Mouse (Mus musculus): ENCODE data around the gene Olfr312. TPM values are rescaled to one million over a fixed set of nuclear protein-coding genes. Genes with fewer than 3 reads are reported as not detected.
"Not testable (repeated sequence)": the region's sequence is repeated elsewhere in the genome, so short reads cannot be mapped to it uniquely, and the experiment has no call there.

Olfr312 gene
- not detected in 2 replicates for polyA plus RNA-seq (2016; fragmentation: Nextera tagmentation; extraction: Ambion mirVana)

DNA sequence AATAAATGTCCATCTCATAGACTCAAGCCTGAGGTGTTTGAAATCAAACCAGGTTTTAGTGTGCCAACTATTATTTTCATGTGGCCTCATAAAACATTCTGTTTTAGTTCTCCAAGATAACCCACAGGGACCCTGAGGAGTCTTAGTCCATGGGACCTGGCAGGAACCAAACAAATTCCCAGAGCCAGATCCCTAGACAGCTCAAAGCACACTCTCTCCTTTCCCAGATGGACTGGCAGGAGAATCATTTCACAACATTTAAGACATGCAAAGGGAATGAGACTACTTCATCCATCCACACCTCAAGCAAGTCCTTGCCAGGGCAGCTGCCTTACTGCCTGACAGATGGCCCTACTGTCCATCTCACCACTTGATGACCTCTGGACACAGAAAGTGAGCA is at the start of gene Olfr312:
Olfr312 (plus strand) TSS at position 301 of the 400 bp plus-strand sequence.
- not testable (repeated sequence) for H3K4me3 ChIP-seq (replicated peaks); H3K4me2 ChIP-seq; H3K27me3 ChIP-seq; H3K4me1 ChIP-seq (replicated peaks); H3K9me3 ChIP-seq; H3K9ac ChIP-seq (replicated peaks); H3K36me3 ChIP-seq; ATAC-seq (ENCODE audit: insufficient number of reproducible peaks, insufficient read depth, low FRiP score, low TSS enrichment, low read depth); H3K27ac ChIP-seq

DNA sequence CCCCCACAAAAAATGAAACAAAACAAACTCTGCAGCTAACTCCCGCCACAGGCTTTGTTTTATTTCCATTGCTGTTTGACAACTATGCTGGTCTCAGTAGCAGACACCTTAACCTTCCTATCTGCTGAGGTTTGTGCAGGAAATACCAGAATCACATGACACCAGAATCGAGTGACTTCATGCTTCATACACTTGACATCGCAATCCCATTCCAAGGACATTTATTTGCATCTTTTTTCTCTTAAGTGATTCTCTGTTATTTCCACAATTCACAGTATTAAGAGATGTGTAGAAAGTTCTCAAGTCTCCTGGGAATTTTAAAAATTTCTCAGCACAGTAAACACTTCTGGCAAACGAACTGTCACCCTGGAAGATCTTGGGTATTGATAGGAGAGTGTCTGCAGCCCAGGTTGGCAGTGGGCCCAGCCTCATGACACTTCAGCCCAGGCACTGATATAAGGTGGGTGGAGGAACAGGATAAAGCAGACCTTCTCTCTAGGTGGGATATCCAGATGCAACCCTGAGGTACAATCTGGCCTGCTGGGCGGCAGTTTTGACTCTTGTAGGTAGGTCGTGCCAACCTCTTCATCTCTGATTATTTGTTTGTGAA is 46.5 kb upstream of the Olfr312 start, which contains the start of gene Olfr314:
Olfr314 (plus strand) TSS at position 473 of the 610 bp plus-strand sequence.
- 82% methylated on average over 6 of the region's 6 CpGs for WGBS
- no peak for ATAC-seq (ENCODE audit: insufficient number of reproducible peaks, insufficient read depth, low FRiP score, low TSS enrichment, low read depth)

GRCm38 (mm10) chr11:58784182-58784581 is 44.9 kb upstream of the Olfr312 start:
- WGBS: 78% methylated on average over 2 of the region's 2 CpGs

More for the DNA sequence above, 46.5 kb upstream of the Olfr312 start, which contains the start of gene Olfr314:
- Histone ChIP-seq H3K27me3 (no peaks in the 10 kb centered on the region), H3K9ac (replicated peaks) (no peak within 1 kb of the TSS), H3K4me2 (no peak within 1 kb of the TSS), H3K27ac (no peak within 1 kb of the TSS), H3K4me1 (replicated peaks) (no peaks in the 10 kb centered on the region), H3K9me3 (no peaks in the 10 kb centered on the region), H3K4me3 (replicated peaks) (no peak within 1 kb of the TSS), H3K36me3 (no peaks in the 10 kb centered on the region)

GRCm38 (mm10) chr11:58787651-58788050 is 41.4 kb upstream of the Olfr312 start:
- H3K36me3 ChIP-seq: no peaks in the 10 kb centered on the region

More at GRCm38 (mm10) chr11:58784182-58784581, 44.9 kb upstream of the Olfr312 start:
- ATAC-seq (ENCODE audit: insufficient number of reproducible peaks, insufficient read depth, low FRiP score, low TSS enrichment, low read depth): no peak
- Histone ChIP-seq H3K4me2 (no peak overlapping the region), H3K27me3 (no peaks in the 10 kb centered on the region), H3K36me3 (no peaks in the 10 kb centered on the region), H3K9ac (replicated peaks) (no peak overlapping the region), H3K9me3 (no peaks in the 10 kb centered on the region), H3K4me3 (replicated peaks) (no peak overlapping the region), H3K4me1 (replicated peaks) (no peaks in the 10 kb centered on the region), H3K27ac (no peak overlapping the region)

GRCm38 (mm10) chr11:58788346-58788745 is 40.7 kb upstream of the Olfr312 start:
- Histone ChIP-seq H3K36me3 (no peaks in the 10 kb centered on the region), H3K9ac (replicated peaks) (no peak overlapping the region), H3K27ac (no peak overlapping the region), H3K27me3 (no peaks in the 10 kb centered on the region), H3K4me1 (replicated peaks) (no peaks in the 10 kb centered on the region), H3K4me2 (no peak overlapping the region), H3K9me3 (no peaks in the 10 kb centered on the region), H3K4me3 (replicated peaks) (no peak overlapping the region)
- ATAC-seq (ENCODE audit: insufficient number of reproducible peaks, insufficient read depth, low FRiP score, low TSS enrichment, low read depth): no peak
- WGBS: 83% methylated on average over 8 of the region's 8 CpGs

More at GRCm38 (mm10) chr11:58787651-58788050, 41.4 kb upstream of the Olfr312 start:
- H3K9ac ChIP-seq (replicated peaks): no peak overlapping the region
- WGBS: 88% methylated on average over 10 of the region's 10 CpGs
- H3K9me3 ChIP-seq: no peaks in the 10 kb centered on the region
- no peak overlapping the region for H3K27ac ChIP-seq
- no peak overlapping the region for H3K4me3 ChIP-seq (replicated peaks)
- H3K4me2 ChIP-seq: no peak overlapping the region
- H3K4me1 ChIP-seq (replicated peaks): no peaks in the 10 kb centered on the region
- ATAC-seq (ENCODE audit: insufficient number of reproducible peaks, insufficient read depth, low FRiP score, low TSS enrichment, low read depth): no peak
- H3K27me3 ChIP-seq: no peaks in the 10 kb centered on the region

- Histone ChIP-seq H3K4me2 (no peak overlapping the region), H3K27me3 (no peaks in the 10 kb centered on the region), H3K4me1 (replicated peaks) (no peaks in the 10 kb centered on the region), H3K9me3 (no peaks in the 10 kb centered on the region), H3K9ac (replicated peaks) (no peak overlapping the region), H3K36me3 (no peaks in the 10 kb centered on the region), H3K27ac (no peak overlapping the region), H3K4me3 (replicated peaks) (no peak overlapping the region)
- no peak for ATAC-seq (ENCODE audit: insufficient number of reproducible peaks, insufficient read depth, low FRiP score, low TSS enrichment, low read depth)
- 48% methylated on average over 3 of the region's 3 CpGs for WGBS
Observed at GRCm38 (mm10) chr11:58789532-58789931, 39.5 kb upstream of the Olfr312 start.

DNA sequence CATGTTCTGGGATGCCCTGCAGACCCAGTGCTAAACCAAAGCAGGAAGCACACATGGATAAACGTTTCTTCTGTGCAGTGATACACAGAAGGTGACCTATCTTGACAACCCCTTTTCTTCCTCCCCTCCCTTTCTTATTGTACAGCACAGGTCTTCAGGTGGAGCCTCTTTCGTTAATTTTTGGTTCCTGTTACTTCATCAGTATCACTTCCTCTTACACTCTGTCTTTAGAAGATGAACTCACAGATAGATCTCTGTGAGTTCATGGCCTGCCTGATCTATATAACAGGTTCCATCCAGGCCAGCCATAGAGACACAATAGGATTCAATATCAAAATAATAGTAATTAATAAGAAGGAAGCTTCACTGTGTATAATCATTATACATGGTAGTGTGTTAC is 39.0 kb upstream of the Olfr312 start:
- ATAC-seq (ENCODE audit: insufficient number of reproducible peaks, insufficient read depth, low FRiP score, low TSS enrichment, low read depth): no peak
- Histone ChIP-seq H3K27me3 (no peaks in the 10 kb centered on the region), H3K4me1 (replicated peaks) (no peaks in the 10 kb centered on the region), H3K9ac (replicated peaks) (no peak overlapping the region), H3K4me2 (no peak overlapping the region), H3K9me3 (no peaks in the 10 kb centered on the region), H3K27ac (no peak overlapping the region), H3K36me3 (no peaks in the 10 kb centered on the region), H3K4me3 (replicated peaks) (no peak overlapping the region)
- 63% methylated on average over 2 of the region's 2 CpGs for whole genome bisulfite sequencing

DNA sequence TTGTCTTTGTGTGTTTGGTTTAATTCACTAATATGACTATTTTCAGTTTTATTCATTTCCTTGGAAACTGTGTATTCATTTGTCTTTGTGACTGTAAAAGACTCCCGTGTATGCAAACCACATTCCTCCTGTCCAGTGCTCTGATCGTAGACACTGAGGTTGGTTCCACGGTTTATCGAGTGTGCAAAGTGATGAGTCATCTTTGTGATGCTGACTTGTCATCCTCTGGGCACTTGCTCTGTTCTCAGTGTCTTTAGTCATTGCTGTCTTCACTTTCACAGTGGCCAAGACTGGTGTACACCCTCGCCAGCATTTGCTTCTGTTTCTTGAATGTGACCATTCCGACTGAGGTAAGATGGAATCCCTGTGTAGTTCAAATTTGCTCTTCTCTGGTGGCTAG is 38.4 kb upstream of the Olfr312 start:
- 87% methylated on average over 6 of the region's 6 CpGs for WGBS
- H3K36me3 ChIP-seq: no peaks in the 10 kb centered on the region

GRCm38 (mm10) chr11:58795856-58796255 is 33.2 kb upstream of the Olfr312 start:
- no peaks in the 10 kb centered on the region for H3K36me3 ChIP-seq
- 87% methylated on average over 2 of the region's 2 CpGs for WGBS
- no peak overlapping the region for H3K9ac ChIP-seq (replicated peaks)
- H3K4me2 ChIP-seq: no peak overlapping the region
- H3K27me3 ChIP-seq: no peaks in the 10 kb centered on the region
- H3K4me1 ChIP-seq (replicated peaks): no peaks in the 10 kb centered on the region
- no peak for ATAC-seq (ENCODE audit: insufficient number of reproducible peaks, insufficient read depth, low FRiP score, low TSS enrichment, low read depth)
- H3K4me3 ChIP-seq (replicated peaks): no peak overlapping the region
- H3K27ac ChIP-seq: no peak overlapping the region
- H3K9me3 ChIP-seq: no peaks in the 10 kb centered on the region

More for the DNA sequence above, 38.4 kb upstream of the Olfr312 start:
- no peaks in the 10 kb centered on the region for H3K4me1 ChIP-seq (replicated peaks)
- H3K9me3 ChIP-seq: no peaks in the 10 kb centered on the region
- no peak overlapping the region for H3K27ac ChIP-seq
- no peak overlapping the region for H3K4me3 ChIP-seq (replicated peaks)
- ATAC-seq (ENCODE audit: insufficient number of reproducible peaks, insufficient read depth, low FRiP score, low TSS enrichment, low read depth): no peak
- H3K9ac ChIP-seq (replicated peaks): no peak overlapping the region
- no peak overlapping the region for H3K4me2 ChIP-seq
- H3K27me3 ChIP-seq: no peaks in the 10 kb centered on the region

GRCm38 (mm10) chr11:58796850-58797249 is 32.2 kb upstream of the Olfr312 start:
- no peak overlapping the region for H3K9ac ChIP-seq (replicated peaks)
- H3K4me2 ChIP-seq: no peak overlapping the region
- no peak for ATAC-seq (ENCODE audit: insufficient number of reproducible peaks, insufficient read depth, low FRiP score, low TSS enrichment, low read depth)
- no peaks in the 10 kb centered on the region for H3K36me3 ChIP-seq
- no peaks in the 10 kb centered on the region for H3K4me1 ChIP-seq (replicated peaks)
- no peak overlapping the region for H3K4me3 ChIP-seq (replicated peaks)
- H3K27ac ChIP-seq: no peak overlapping the region
- no peaks in the 10 kb centered on the region for H3K27me3 ChIP-seq
- no peaks in the 10 kb centered on the region for H3K9me3 ChIP-seq
- WGBS: 83% methylated on average over 7 of the region's 7 CpGs

- no peaks in the 10 kb centered on the region for H3K36me3 ChIP-seq
- no peak overlapping the region for H3K4me2 ChIP-seq
- H3K4me1 ChIP-seq (replicated peaks): no peaks in the 10 kb centered on the region
- H3K4me3 ChIP-seq (replicated peaks): no peak overlapping the region
- H3K9me3 ChIP-seq: no peaks in the 10 kb centered on the region
- ATAC-seq (ENCODE audit: insufficient number of reproducible peaks, insufficient read depth, low FRiP score, low TSS enrichment, low read depth): no peak
- WGBS: 78% methylated on average over 5 of the region's 5 CpGs
- H3K27ac ChIP-seq: no peak overlapping the region
- no peaks in the 10 kb centered on the region for H3K27me3 ChIP-seq
- no peak overlapping the region for H3K9ac ChIP-seq (replicated peaks)
Observed at GRCm38 (mm10) chr11:58799747-58800146, 29.3 kb upstream of the Olfr312 start.
